Mouse (Mus musculus) small intestine, adult 2 months (tissue): ENCODE results near the gene Pltp. TPM values are rescaled to one million over a fixed set of nuclear protein-coding genes. Genes with fewer than 3 reads are reported as not detected.

Experiments
- H3K27ac ChIP-seq: fragments of 200-500 bp; 2 replicates; pipeline ENCODE4 v1.5.1; 2012; ENCODE audit warnings: low read depth, low read length, control low read depth, inconsistent platforms; ENCODE audit not compliant: insufficient read depth
- H3K27me3 ChIP-seq: fragments of 200-500 bp; 2 replicates; pipeline ENCODE4 v1.6.1; 2012; ENCODE audit warnings: mild to moderate bottlenecking, moderate library complexity, low read length, inconsistent platforms; ENCODE audit not compliant: control insufficient read depth, insufficient read depth
- H3K36me3 ChIP-seq: fragments of 200-500 bp; 2 replicates; pipeline ENCODE4 v1.6.1; 2012; ENCODE audit warnings: mild to moderate bottlenecking, low read length, control low read depth, inconsistent platforms; ENCODE audit not compliant: control insufficient read depth, insufficient read depth
- H3K4me1 ChIP-seq: fragments of 200-500 bp; 2 replicates; pipeline ENCODE4 v1.6.1; 2012; ENCODE audit warnings: low read length, inconsistent platforms, mixed read lengths; ENCODE audit not compliant: control insufficient read depth, insufficient read depth, insufficient read length
- H3K4me3 ChIP-seq: fragments of 200-500 bp; 2 replicates; pipeline ENCODE4 v1.5.1; 2012; ENCODE audit warnings: low read depth, mild to moderate bottlenecking, control low read depth, inconsistent platforms, low read length, moderate library complexity
- CTCF ChIP-seq: fragments of 200-500 bp; IDR thresholded peaks from 2 replicates; pipeline ENCODE4 v1.5.1; 2012; ENCODE audit warnings: low read depth, mild to moderate bottlenecking, control low read depth, inconsistent platforms, low read length, moderate library complexity, mixed read lengths; ENCODE audit not compliant: insufficient replicate concordance, insufficient read length; ENCODE audit errors: extremely low read depth
- POLR2A ChIP-seq: fragments of 200-500 bp; IDR thresholded peaks from 2 replicates; pipeline ENCODE4 v1.6.1; 2012; ENCODE audit warnings: low read depth, mild to moderate bottlenecking, control low read depth, inconsistent platforms, low read length, moderate library complexity
- WGBS: fragments of 180-500 bp; shearing (Covaris S2); methylation state at CpG from one replicate; pipeline ENCODE4 v1.1.7; 2018; 5-methylcytosine and 5-hydroxymethylcytosine counted together
- polyA plus RNA-seq: library from polyadenylated mRNA; depleted of rRNA; stranded (reverse); fragments of >200 nt; gene quantifications from 2 replicates; pipeline ENCODE4 v1.2.3, GENCODE M21; 2012

Gene Pltp
- polyA plus RNA-seq, 1 experiment, result 34.2 TPM

GRCm38 (mm10) chr2:164890411-164891049 lies 33.0 kb upstream of the Pltp start:
- Histone ChIP-seq H3K36me3 (peaks cover 95% of the 10 kb centered on the region), H3K4me3 (no peak overlapping the region), H3K4me1 (peaks cover 12% of the 10 kb centered on the region), H3K27me3 (no peaks in the 10 kb centered on the region), H3K27ac (peak overlapping the region; percentile 26; the same call in 1 of the 2 replicates)
- TF ChIP-seq CTCF, result no peak
- no peak for TF ChIP-seq POLR2A
- WGBS, result 86% methylated on average over 24 of the region's 24 CpGs

GRCm38 (mm10) chr2:164889960-164890359 lies 32.4 kb upstream of the Pltp start:
- Histone ChIP-seq H3K27me3 (no peaks in the 10 kb centered on the region), H3K4me1 (peaks cover 12% of the 10 kb centered on the region), H3K4me3 (no peak overlapping the region), H3K36me3 (peaks cover 96% of the 10 kb centered on the region), H3K27ac (peak overlapping the region; percentile 72)
- no peak for TF ChIP-seq CTCF
- no peak for TF ChIP-seq POLR2A
- 34% methylated on average over 2 of the region's 2 CpGs for WGBS

GRCm38 (mm10) chr2:164888996-164889395 lies 31.5 kb upstream of the Pltp start:
- Histone ChIP-seq H3K27me3 (no peaks in the 10 kb centered on the region), H3K27ac (no peak overlapping the region), H3K4me3 (no peak overlapping the region), H3K36me3 (peaks cover 94% of the 10 kb centered on the region), H3K4me1 (peaks cover 12% of the 10 kb centered on the region)
- WGBS, result 84% methylated on average over 12 of the region's 12 CpGs
- TF ChIP-seq POLR2A (no peak), CTCF (no peak)

- peaks cover 12% of the 10 kb centered on the region for H3K4me1 ChIP-seq
- TF ChIP-seq POLR2A (no peak), CTCF (no peak)
- peaks cover 78% of the 10 kb centered on the region for H3K36me3 ChIP-seq
- H3K27ac ChIP-seq, result no peak overlapping the region
- WGBS, result 95% methylated on average over 10 of the region's 10 CpGs
- no peak overlapping the region for H3K4me3 ChIP-seq
- no peaks in the 10 kb centered on the region for H3K27me3 ChIP-seq
These were observed 29.1 kb upstream of the Pltp start for GRCm38 (mm10) chr2:164886617-164887016.

- no peak overlapping the region for H3K4me3 ChIP-seq
- no peak overlapping the region for H3K27ac ChIP-seq
- peaks cover 70% of the 10 kb centered on the region for H3K36me3 ChIP-seq
- H3K27me3 ChIP-seq, result no peaks in the 10 kb centered on the region
- TF ChIP-seq CTCF (no peak), POLR2A (no peak)
- peaks cover 12% of the 10 kb centered on the region for H3K4me1 ChIP-seq
- WGBS, result 40% methylated on average over 7 of the region's 7 CpGs
These were observed 28.3 kb upstream of the Pltp start for GRCm38 (mm10) chr2:164885788-164886187.

GRCm38 (mm10) chr2:164882619-164883018 lies 25.1 kb upstream of the Pltp start:
- Histone ChIP-seq H3K27me3 (no peaks in the 10 kb centered on the region), H3K27ac (no peak overlapping the region), H3K4me3 (no peak overlapping the region), H3K4me1 (peaks cover 6% of the 10 kb centered on the region), H3K36me3 (peaks cover 41% of the 10 kb centered on the region)
- TF ChIP-seq POLR2A (no peak), CTCF (no peak)
- 82% methylated on average over 9 of the region's 9 CpGs for WGBS

- no peak for TF ChIP-seq CTCF
- TF ChIP-seq POLR2A, result peak; percentile 90
- under 1% methylated on average over 72 of the region's 72 CpGs for WGBS
- Histone ChIP-seq H3K27ac (peak overlapping the region; percentile 98), H3K4me1 (peaks cover 6% of the 10 kb centered on the region), H3K4me3 (peak overlapping the region; percentile 94), H3K27me3 (no peaks in the 10 kb centered on the region), H3K36me3 (peaks cover 14% of the 10 kb centered on the region)
These were observed 22.2 kb upstream of the Pltp start for GRCm38 (mm10) chr2:164879568-164880277.
